Mouse (Mus musculus) spleen, adult 2 months (tissue): ENCODE results near the gene Coro6. TPM values are rescaled to one million over a fixed set of nuclear protein-coding genes. Genes with fewer than 3 reads are reported as not detected.

Experiments used
- DNase-seq, 2 experiments: peaks; one replicate each; pipeline versions ENCODE4 v3.0.0 to v3.0.0-alpha.2; 2012 to 2021; ENCODE audit warnings: low spot score in 2 of 2, low read depth in 1 of 2
- H3K27ac ChIP-seq: fragments of 200-500 bp; 2 replicates; pipeline ENCODE4 v1.5.1; 2012; ENCODE audit warnings: low read length, inconsistent platforms; ENCODE audit not compliant: insufficient read depth
- H3K27me3 ChIP-seq: fragments of 200-500 bp; 2 replicates; pipeline ENCODE4 v1.6.1; 2012; ENCODE audit warnings: mild to moderate bottlenecking, moderate library complexity, low read length, inconsistent platforms; ENCODE audit not compliant: control insufficient read depth, insufficient read depth
- H3K36me3 ChIP-seq: fragments of 200-500 bp; 2 replicates; pipeline ENCODE4 v1.6.1; 2012; ENCODE audit warnings: mild to moderate bottlenecking, low read length, inconsistent platforms; ENCODE audit not compliant: control insufficient read depth, insufficient read depth
- H3K4me1 ChIP-seq: fragments of 200-500 bp; 2 replicates; pipeline ENCODE4 v1.6.1; 2011; ENCODE audit warnings: inconsistent platforms; ENCODE audit not compliant: control insufficient read depth, insufficient read depth, insufficient read length
- H3K4me3 ChIP-seq: fragments of 200-500 bp; 2 replicates; pipeline ENCODE4 v1.5.1; 2011; ENCODE audit warnings: mild to moderate bottlenecking, inconsistent platforms; ENCODE audit not compliant: insufficient read depth, insufficient read length; ENCODE audit errors: extremely low read depth
- CTCF ChIP-seq: fragments of 200-500 bp; IDR thresholded peaks from 2 replicates; pipeline ENCODE4 v1.5.1; 2011; ENCODE audit warnings: mild to moderate bottlenecking, inconsistent platforms; ENCODE audit not compliant: insufficient read depth, insufficient read length, insufficient replicate concordance; ENCODE audit errors: extremely low read depth
- POLR2A ChIP-seq: fragments of 200-500 bp; IDR thresholded peaks from 2 replicates; pipeline ENCODE4 v1.6.1; 2011; ENCODE audit warnings: low read depth, low read length, inconsistent platforms
- WGBS: fragments of 180-500 bp; shearing (Covaris S2); methylation state at CpG from one replicate; pipeline ENCODE4 v1.1.7; 2018; 5-methylcytosine and 5-hydroxymethylcytosine counted together
- polyA plus RNA-seq: library from polyadenylated mRNA; depleted of rRNA; stranded (reverse); fragments of >200 nt; gene quantifications from 2 replicates; pipeline ENCODE4 v1.2.3, GENCODE M21; 2012

Gene Coro6
- polyA plus RNA-seq, 1 experiment: 1.1 TPM

- peaks cover 4% of the 10 kb centered on the region; the same call in 1 of the 2 replicates for H3K4me1 ChIP-seq
- 29% methylated on average over 49 of the region's 49 CpGs for WGBS
- no peak overlapping the region for H3K27ac ChIP-seq
- peaks cover 25% of the 10 kb centered on the region for H3K36me3 ChIP-seq
- peak in 1 of 2 experiments; percentile 82 for DNase-seq
- TF ChIP-seq CTCF: peak; percentile 95
- no peak for TF ChIP-seq POLR2A
- H3K27me3 ChIP-seq: no peaks in the 10 kb centered on the region
- peak overlapping the region; percentile 47; the same call in 1 of the 2 replicates for H3K4me3 ChIP-seq
Measured at GRCm38 (mm10) chr11:77508068-77509021, 46.1 kb downstream of the Coro6 start.

DNA sequence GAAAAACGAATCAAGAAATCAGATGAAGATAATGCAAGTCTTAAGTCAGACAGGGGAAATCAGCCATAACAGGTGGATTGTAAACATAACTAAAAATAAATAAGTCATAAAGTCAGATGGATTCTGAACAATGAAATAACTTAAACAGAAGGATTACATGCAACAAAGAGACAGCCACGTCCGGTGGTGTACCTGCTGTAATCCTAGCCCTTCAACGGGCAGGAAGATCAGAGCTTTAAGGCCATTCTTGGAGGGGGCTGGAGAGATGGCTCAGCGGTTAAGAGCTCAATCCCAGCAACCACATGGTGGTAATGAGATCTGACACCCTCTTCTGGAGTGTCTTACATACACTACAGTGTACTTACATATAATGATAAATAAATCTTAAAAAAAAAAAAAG, 49.1 kb downstream of the Coro6 start:
- Histone ChIP-seq H3K4me3 (no peak overlapping the region), H3K27ac (no peak overlapping the region), H3K27me3 (peaks cover 6% of the 10 kb centered on the region), H3K36me3 (peaks cover 4% of the 10 kb centered on the region; the same call in 1 of the 2 replicates), H3K4me1 (peaks cover 20% of the 10 kb centered on the region)
- DNase-seq: no peak
- TF ChIP-seq POLR2A (no peak), CTCF (no peak)
- 84% methylated on average over 5 of the region's 5 CpGs for WGBS

DNA sequence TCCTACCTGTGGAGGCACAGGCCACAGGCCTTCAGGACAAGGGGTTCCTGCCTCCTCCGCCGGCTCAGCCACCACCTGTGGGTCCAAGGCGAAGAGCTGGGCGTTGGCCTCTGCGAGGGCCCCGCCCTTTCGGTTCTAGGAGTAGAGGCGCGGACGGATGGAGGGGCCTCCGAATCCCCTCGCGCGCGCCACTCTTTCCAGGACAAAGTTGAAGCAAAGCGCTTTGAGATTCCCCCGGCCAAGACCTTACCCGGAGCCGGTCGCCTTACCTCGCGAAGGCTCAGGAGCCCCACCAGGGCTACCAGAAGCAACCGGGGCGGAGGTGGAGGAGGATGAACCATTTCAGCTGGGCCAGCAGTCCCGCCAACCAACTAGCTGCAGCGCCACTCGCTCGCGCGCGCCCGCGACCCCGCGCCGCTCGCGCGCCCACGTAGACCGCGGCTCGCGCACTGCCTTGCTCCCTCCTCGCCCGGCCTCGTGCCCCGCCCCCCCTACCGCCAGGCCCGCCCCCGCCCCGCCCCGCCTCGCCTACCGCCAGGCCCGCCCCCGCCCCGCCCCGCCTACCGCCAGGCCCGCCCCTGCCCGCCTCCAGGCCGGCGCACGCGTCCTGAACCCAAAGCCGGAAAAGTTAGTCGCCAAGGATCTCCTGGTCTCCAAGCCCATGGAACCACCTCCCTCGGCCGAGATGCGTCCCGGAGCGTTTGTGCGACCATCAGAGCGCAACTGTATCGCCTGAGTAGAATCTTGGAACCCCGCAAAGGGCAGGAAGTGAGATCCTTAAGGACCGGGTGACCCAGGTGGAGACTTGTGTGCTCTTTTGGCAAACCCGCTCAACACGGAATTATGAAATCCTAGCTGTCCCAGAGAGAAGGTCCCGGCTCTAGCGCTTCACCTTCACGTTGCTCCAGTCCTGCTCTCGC, 50.9 kb downstream of the Coro6 start:
- no peaks in the 10 kb centered on the region for H3K36me3 ChIP-seq
- H3K27ac ChIP-seq: peak overlapping the region; percentile 74
- peaks cover 6% of the 10 kb centered on the region for H3K27me3 ChIP-seq
- peak; percentile 72 to 82 for DNase-seq
- no peak for TF ChIP-seq CTCF
- no peak; the same call in 1 of the 2 replicates for TF ChIP-seq POLR2A
- peak overlapping the region; percentile 74 for H3K4me3 ChIP-seq
- whole genome bisulfite sequencing: under 1% methylated on average over 49 of the region's 84 CpGs
- peaks cover 22% of the 10 kb centered on the region for H3K4me1 ChIP-seq

- peaks cover 6% of the 10 kb centered on the region for H3K27me3 ChIP-seq
- no peak overlapping the region for H3K27ac ChIP-seq
- 18% methylated on average over 10 of the region's 10 CpGs for WGBS
- H3K36me3 ChIP-seq: no peaks in the 10 kb centered on the region
- H3K4me1 ChIP-seq: peaks cover 29% of the 10 kb centered on the region
- TF ChIP-seq POLR2A: no peak
- no peak for TF ChIP-seq CTCF
- DNase-seq: no peak
- H3K4me3 ChIP-seq: peak overlapping the region; percentile 74
Measured at GRCm38 (mm10) chr11:77513811-77514170, 51.6 kb downstream of the Coro6 start.

- 22% methylated on average over 19 of the region's 19 CpGs for WGBS
- Histone ChIP-seq H3K27ac (no peak overlapping the region), H3K4me3 (peak overlapping the region; percentile 58), H3K36me3 (no peaks in the 10 kb centered on the region), H3K4me1 (peaks cover 33% of the 10 kb centered on the region), H3K27me3 (peaks cover 6% of the 10 kb centered on the region)
- DNase-seq: peak in 1 of 2 experiments; percentile 9
- TF ChIP-seq CTCF: no peak
- TF ChIP-seq POLR2A: no peak
Measured at GRCm38 (mm10) chr11:77514281-77514831, 52.1 kb downstream of the Coro6 start.
